In the genomic region with DNA sequence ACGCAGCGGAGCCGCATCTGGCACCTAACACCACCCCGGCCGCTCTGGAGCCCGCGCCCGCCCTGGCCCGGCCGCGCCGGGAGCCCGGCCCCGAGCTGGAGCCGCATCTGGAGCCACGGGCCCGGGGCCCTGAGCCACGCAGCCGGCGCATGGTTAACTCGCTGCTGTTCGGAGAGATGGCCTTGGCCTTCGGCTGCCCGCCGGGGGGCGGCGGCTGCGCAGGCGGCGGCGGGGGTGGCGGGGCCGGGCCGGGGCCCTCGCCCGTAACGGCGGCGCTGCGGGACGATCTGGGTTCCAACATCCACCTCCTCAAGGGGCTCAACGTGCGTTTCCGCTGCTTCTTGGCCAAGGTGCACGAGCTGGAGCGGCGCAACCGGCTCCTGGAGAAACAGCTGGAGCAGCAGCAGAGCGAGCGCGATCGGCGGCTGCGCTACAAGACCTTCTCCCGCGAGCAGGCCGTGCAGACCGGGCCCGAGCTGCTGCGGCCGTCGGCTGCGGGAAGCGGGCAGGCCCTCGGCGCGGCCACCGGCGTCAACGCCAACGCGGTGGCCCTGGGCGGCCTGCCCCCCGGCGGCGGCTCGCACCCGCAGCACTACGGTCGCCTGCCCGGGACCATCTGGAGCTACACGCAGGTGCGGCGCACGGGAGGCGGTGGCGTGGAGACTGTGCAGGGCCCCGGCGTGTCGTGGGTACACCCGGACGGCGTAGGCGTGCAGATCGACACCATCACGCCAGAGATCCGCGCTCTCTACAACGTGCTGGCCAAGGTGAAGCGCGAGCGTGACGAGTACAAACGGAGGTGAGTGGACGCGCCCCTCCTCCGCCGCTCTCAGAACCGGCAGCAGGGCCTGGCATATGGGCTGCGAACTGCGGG, we compare ENCODE assay signal across 8 mouse cellular contexts. TPM values are rescaled to one million over a fixed set of nuclear protein-coding genes. Genes with fewer than 3 reads are reported as not detected.
A peak's percentile ranks its signal among the peaks of the same experiment; 100 is the strongest.
DNase-seq lines count a peak whose midpoint lies in the region; ATAC-seq lines count a peak whose summit lies in the region.

No protein-coding gene starts in this region.

- H3K9me3 ChIP-seq in embryonic facial prominence, embryonic 15.5 days (replicated peaks), result no peaks in the 10 kb centered on the region
- no peaks in the 10 kb centered on the region for H3K9me3 ChIP-seq in hindbrain, embryonic 14.5 days (ENCODE audit: control insufficient read depth, low read length)
- H3K9me3 ChIP-seq in limb, embryonic 10.5 days (replicated peaks), result no peaks in the 10 kb centered on the region
- H3K9me3 ChIP-seq in midbrain, embryonic 14.5 days (ENCODE audit: control insufficient read depth, low read length), result no peaks in the 10 kb centered on the region
- H3K9me3 ChIP-seq in stomach, embryonic 16.5 days (replicated peaks; ENCODE audit: control insufficient read depth, low read length), result no peaks in the 10 kb centered on the region

- peak overlapping the region; percentile 96 for H3K4me2 ChIP-seq in embryonic facial prominence, embryonic 15.5 days (replicated peaks)
- H3K4me2 ChIP-seq in hindbrain, embryonic 14.5 days (replicated peaks), result peak overlapping the region; percentile 74
- H3K4me2 ChIP-seq in midbrain, embryonic 14.5 days (ENCODE audit: low read length), result peak overlapping the region; percentile 94
- H3K4me2 ChIP-seq in stomach, embryonic 16.5 days (ENCODE audit: low read depth, low read length), result peak overlapping the region; percentile 87

- WGBS in embryonic facial prominence, embryonic 15.5 days, result 0% methylated on average over 111 of the region's 111 CpGs
- WGBS in hindbrain, embryonic 14.5 days, result under 1% methylated on average over 107 of the region's 111 CpGs
- under 1% methylated on average over 111 of the region's 111 CpGs for WGBS in limb, embryonic 10.5 days
- WGBS in midbrain, embryonic 14.5 days, result under 1% methylated on average over 107 of the region's 111 CpGs
- under 1% methylated on average over 106 of the region's 111 CpGs for WGBS in stomach, embryonic 16.5 days

- H3K27ac ChIP-seq in embryonic facial prominence, embryonic 15.5 days (replicated peaks), result peak overlapping the region; percentile 89
- peak overlapping the region; percentile 88 for H3K27ac ChIP-seq in hindbrain, embryonic 14.5 days
- peak overlapping the region; percentile 86 for H3K27ac ChIP-seq in limb, embryonic 10.5 days
- peak overlapping the region; percentile 84 for H3K27ac ChIP-seq in midbrain, embryonic 14.5 days (replicated peaks; ENCODE audit: low read depth, low read length)
- H3K27ac ChIP-seq in stomach, embryonic 16.5 days (ENCODE audit: low read length), result peak overlapping the region; percentile 86

- peak; percentile 52 for ATAC-seq in embryonic facial prominence, embryonic 15.5 days (ENCODE audit: insufficient number of reproducible peaks, low FRiP score, low TSS enrichment, low read depth)
- peak; percentile 41 for ATAC-seq in hindbrain, embryonic 14.5 days (ENCODE audit: low FRiP score)
- ATAC-seq in midbrain, embryonic 14.5 days (ENCODE audit: low FRiP score, low TSS enrichment), result peak; percentile 75; the same call in 1 of the 2 replicates
- ATAC-seq in stomach, embryonic 16.5 days (ENCODE audit: insufficient read depth, low FRiP score), result peak; percentile 48

- peak overlapping the region; percentile 86 for H3K4me3 ChIP-seq in embryonic facial prominence, embryonic 15.5 days (replicated peaks)
- peak overlapping the region; percentile 85 for H3K4me3 ChIP-seq in hindbrain, embryonic 14.5 days (replicated peaks; ENCODE audit: low read length)
- peak overlapping the region; percentile 92 for H3K4me3 ChIP-seq in limb, embryonic 10.5 days
- peak overlapping the region; percentile 71 for H3K4me3 ChIP-seq in midbrain, embryonic 14.5 days (replicated peaks; ENCODE audit: low read depth, low read length)
- peak overlapping the region; percentile 84 for H3K4me3 ChIP-seq in stomach, embryonic 16.5 days (replicated peaks; ENCODE audit: low read length)

- peak; percentile 62 to 79 for DNase-seq in adrenal gland, postnatal 36 days
- DNase-seq in adrenal gland, adult 8-10 months, result no peak
- DNase-seq in ZHBTc4 (ENCODE audit: low read depth, low spot score), result peak; percentile 62
- DNase-seq in hindbrain, embryonic 14.5 days (ENCODE audit: low spot score), result no peak
- peak; percentile 69 for DNase-seq in limb, embryonic 10.5 days (ENCODE audit: low spot score)
- DNase-seq in midbrain, embryonic 14.5 days, result peak; percentile 76

- H3K27me3 ChIP-seq in embryonic facial prominence, embryonic 15.5 days, result no peaks in the 10 kb centered on the region
- H3K27me3 ChIP-seq in hindbrain, embryonic 14.5 days (ENCODE audit: control insufficient read depth, insufficient read depth, low read length), result peaks cover 4% of the 10 kb centered on the region; the same call in 1 of the 2 replicates
- peaks cover 16% of the 10 kb centered on the region; the same call in 1 of the 2 replicates for H3K27me3 ChIP-seq in limb, embryonic 10.5 days (ENCODE audit: low read depth, poor library complexity, severe bottlenecking)
- H3K27me3 ChIP-seq in midbrain, embryonic 14.5 days (ENCODE audit: control insufficient read depth, insufficient read depth, low read length), result no peaks in the 10 kb centered on the region
- H3K27me3 ChIP-seq in stomach, embryonic 16.5 days (ENCODE audit: control insufficient read depth, insufficient read depth, low read length), result no peaks in the 10 kb centered on the region

- peaks cover 53% of the 10 kb centered on the region for H3K4me1 ChIP-seq in embryonic facial prominence, embryonic 15.5 days
- peaks cover 22% of the 10 kb centered on the region for H3K4me1 ChIP-seq in hindbrain, embryonic 14.5 days (replicated peaks; ENCODE audit: control insufficient read depth, insufficient read depth, low read length)
- peaks cover 65% of the 10 kb centered on the region for H3K4me1 ChIP-seq in limb, embryonic 10.5 days
- peaks cover 19% of the 10 kb centered on the region for H3K4me1 ChIP-seq in midbrain, embryonic 14.5 days (ENCODE audit: control insufficient read depth, insufficient read depth, low read length)
- peaks cover 45% of the 10 kb centered on the region for H3K4me1 ChIP-seq in stomach, embryonic 16.5 days (ENCODE audit: control insufficient read depth, insufficient read depth, low read length)

- H3K36me3 ChIP-seq in embryonic facial prominence, embryonic 15.5 days, result no peaks in the 10 kb centered on the region
- no peaks in the 10 kb centered on the region for H3K36me3 ChIP-seq in hindbrain, embryonic 14.5 days (replicated peaks; ENCODE audit: control insufficient read depth, insufficient read depth)
- no peaks in the 10 kb centered on the region for H3K36me3 ChIP-seq in limb, embryonic 10.5 days
- H3K36me3 ChIP-seq in midbrain, embryonic 14.5 days (ENCODE audit: control insufficient read depth, insufficient read depth, low read length), result no peaks in the 10 kb centered on the region
- H3K36me3 ChIP-seq in stomach, embryonic 16.5 days (ENCODE audit: control insufficient read depth, insufficient read depth, low read length), result no peaks in the 10 kb centered on the region

- peak overlapping the region; percentile 85 for H3K9ac ChIP-seq in embryonic facial prominence, embryonic 15.5 days
- H3K9ac ChIP-seq in hindbrain, embryonic 14.5 days, result peak overlapping the region; percentile 83
- peak overlapping the region; percentile 84 for H3K9ac ChIP-seq in midbrain, embryonic 14.5 days (replicated peaks; ENCODE audit: low read length)
- H3K9ac ChIP-seq in stomach, embryonic 16.5 days (ENCODE audit: low read length), result peak overlapping the region; percentile 95

RNA-seq across cellular contexts. Expression of a gene that starts 27.9 kb away (rescaled TPM):
- total RNA-seq in adrenal gland, postnatal 36 days (2021), result not detected
- total RNA-seq in adrenal gland, adult 8-10 months (2022), result under 1 TPM in 2 of 4 experiments, not detected in 2; 0.09 to 0.25 TPM
- not detected in 2 replicates for polyA plus RNA-seq in embryonic facial prominence, embryonic 15.5 days (2015; fragmentation: Nextera tagmentation; extraction: Ambion mirVana)
- 0.07 TPM in 1 of 2 replicates, not detected in the other for polyA plus RNA-seq in hindbrain, embryonic 14.5 days (2014; fragmentation: Nextera tagmentation; extraction: Ambion mirVana)
- not detected in 2 replicates for polyA plus RNA-seq in limb, embryonic 10.5 days (2016; fragmentation: Nextera tagmentation; extraction: Ambion mirVana)
- not detected in 2 replicates for polyA plus RNA-seq in midbrain, embryonic 14.5 days (2014; fragmentation: Nextera tagmentation; extraction: Ambion mirVana)
- polyA plus RNA-seq in stomach, embryonic 16.5 days (2015; fragmentation: Nextera tagmentation; extraction: Ambion mirVana), result not detected in 2 replicates

RNA-seq across cellular contexts. Expression of a gene that starts 44.7 kb away (rescaled TPM):
- 10 to 100 TPM; 11.3 to 11.4 TPM for total RNA-seq in adrenal gland, postnatal 36 days (2021)
- 10 to 100 TPM; 10.7 to 13.3 (median 12.0) TPM for total RNA-seq in adrenal gland, adult 8-10 months (2022)
- polyA plus RNA-seq in embryonic facial prominence, embryonic 15.5 days (2015; fragmentation: Nextera tagmentation; extraction: Ambion mirVana), result 5.1 and 5.8 TPM in 2 replicates
- 5.6 and 6.0 TPM in 2 replicates for polyA plus RNA-seq in hindbrain, embryonic 14.5 days (2014; fragmentation: Nextera tagmentation; extraction: Ambion mirVana)
- 2.8 and 4.1 TPM in 2 replicates for polyA plus RNA-seq in limb, embryonic 10.5 days (2016; fragmentation: Nextera tagmentation; extraction: Ambion mirVana)
- 5.2 and 6.2 TPM in 2 replicates for polyA plus RNA-seq in midbrain, embryonic 14.5 days (2014; fragmentation: Nextera tagmentation; extraction: Ambion mirVana)
- 1.8 and 2.4 TPM in 2 replicates for polyA plus RNA-seq in stomach, embryonic 16.5 days (2015; fragmentation: Nextera tagmentation; extraction: Ambion mirVana)

RNA-seq across cellular contexts. Expression of a gene that starts 47.6 kb away (rescaled TPM):
- total RNA-seq in adrenal gland, postnatal 36 days (2021), result 100 to 1,000 TPM in 1 of 2 experiments, 10 to 100 TPM in 1; 57.8 to 136 TPM
- total RNA-seq in adrenal gland, adult 8-10 months (2022), result 100 to 1,000 TPM in 2 of 4 experiments, 10 to 100 TPM in 2; 62.6 to 149 (median 97.9) TPM
- polyA plus RNA-seq in embryonic facial prominence, embryonic 15.5 days (2015; fragmentation: Nextera tagmentation; extraction: Ambion mirVana), result 37.1 and 37.7 TPM in 2 replicates
- 18.1 and 18.8 TPM in 2 replicates for polyA plus RNA-seq in hindbrain, embryonic 14.5 days (2014; fragmentation: Nextera tagmentation; extraction: Ambion mirVana)
- 25.5 and 26.0 TPM in 2 replicates for polyA plus RNA-seq in limb, embryonic 10.5 days (2016; fragmentation: Nextera tagmentation; extraction: Ambion mirVana)
- 14.1 and 15.2 TPM in 2 replicates for polyA plus RNA-seq in midbrain, embryonic 14.5 days (2014; fragmentation: Nextera tagmentation; extraction: Ambion mirVana)
- polyA plus RNA-seq in stomach, embryonic 16.5 days (2015; fragmentation: Nextera tagmentation; extraction: Ambion mirVana), result 35.9 and 38.0 TPM in 2 replicates

Comparison
In these comparisons a context has a peak if more than half of its experiments do, and no peak if none do; other contexts are left out.
1. DNase-seq: peak in adrenal gland, postnatal 36 days (2 of 2), ZHBTc4 (single experiment), limb, embryonic 10.5 days (single experiment) and midbrain, embryonic 14.5 days (single experiment); none in adrenal gland, adult 8-10 months (single experiment) and hindbrain, embryonic 14.5 days (single experiment).
2. Peak in every context shown above with its lines, with median percentiles within 50 percentile points of each other: ATAC-seq, H3K27ac ChIP-seq, H3K4me2 ChIP-seq, H3K4me3 ChIP-seq and H3K9ac ChIP-seq.